Mouse (Mus musculus): ENCODE measurements at regions not wholly inside any gene's neighbourhood (a gene's known extent, or its start where the extent isn't known, plus 50 kb on each side); places are given as distances from the start of the nearest gene placed in this dataset.

DNA sequence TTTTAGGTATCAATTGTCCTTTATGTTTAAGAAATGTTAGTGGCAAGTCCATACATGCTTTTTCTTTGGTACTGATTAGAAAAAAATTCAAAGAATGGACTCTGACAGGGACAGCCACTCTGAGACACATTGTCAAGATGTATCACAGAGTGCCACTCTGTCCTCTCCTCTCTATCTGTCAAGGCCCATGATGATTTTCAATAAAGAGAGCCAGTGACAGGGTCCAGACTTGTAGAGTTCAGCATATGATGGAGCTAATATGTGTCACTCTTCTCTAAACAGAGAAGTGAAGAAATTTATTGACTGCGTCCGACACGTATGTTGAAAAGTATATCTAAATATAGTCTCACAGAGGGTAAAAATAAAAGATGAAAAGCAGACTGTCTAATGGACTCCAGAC is 672.2 kb upstream of the 4930452B06Rik start:
- DNase-seq (ENCODE audit: low spot score): no peak
- Histone ChIP-seq H3K36me3 (ENCODE audit: control insufficient read depth, insufficient read depth, low read length) (no peaks in the 10 kb centered on the region), H3K27ac (ENCODE audit: low read depth) (no peak overlapping the region), H3K27me3 (replicated peaks; ENCODE audit: control insufficient read depth, insufficient read depth, low read length) (no peaks in the 10 kb centered on the region), H3K9me3 (ENCODE audit: control insufficient read depth, low read length) (no peaks in the 10 kb centered on the region), H3K4me2 (ENCODE audit: low read length) (no peak overlapping the region), H3K4me3 (ENCODE audit: low read depth, low read length) (no peak overlapping the region), H3K4me1 (replicated peaks; ENCODE audit: control insufficient read depth, insufficient read depth, low read length) (peaks cover 4% of the 10 kb centered on the region; the same call in 1 of the 2 replicates), H3K9ac (ENCODE audit: low read length) (no peak overlapping the region)
- ATAC-seq (replicated peaks; ENCODE audit: low FRiP score, low TSS enrichment, low read depth): no peak
- WGBS: 32% methylated on average over 3 of the region's 3 CpGs

- DNase-seq (ENCODE audit: low spot score) (no peak), ATAC-seq (replicated peaks; ENCODE audit: low FRiP score, low TSS enrichment, low read depth) (no peak)
- peaks cover 4% of the 10 kb centered on the region; the same call in 1 of the 2 replicates for H3K4me1 ChIP-seq (replicated peaks; ENCODE audit: control insufficient read depth, insufficient read depth, low read length)
- H3K9ac ChIP-seq (ENCODE audit: low read length): no peak overlapping the region
- no peak overlapping the region for H3K4me3 ChIP-seq (ENCODE audit: low read depth, low read length)
- H3K9me3 ChIP-seq (ENCODE audit: control insufficient read depth, low read length): no peaks in the 10 kb centered on the region
- no peaks in the 10 kb centered on the region for H3K36me3 ChIP-seq (ENCODE audit: control insufficient read depth, insufficient read depth, low read length)
- WGBS: 81% methylated on average over 3 of the region's 3 CpGs
- H3K4me2 ChIP-seq (ENCODE audit: low read length): no peak overlapping the region
- no peaks in the 10 kb centered on the region for H3K27me3 ChIP-seq (replicated peaks; ENCODE audit: control insufficient read depth, insufficient read depth, low read length)
- H3K27ac ChIP-seq (ENCODE audit: low read depth): no peak overlapping the region
Measured at GRCm38 (mm10) chr14:9337107-9337506, 671.1 kb upstream of the 4930452B06Rik start.

- DNase-seq (ENCODE audit: low spot score) (no peak), ATAC-seq (replicated peaks; ENCODE audit: low FRiP score, low TSS enrichment, low read depth) (no peak)
- Histone ChIP-seq H3K27me3 (replicated peaks; ENCODE audit: control insufficient read depth, insufficient read depth, low read length) (no peaks in the 10 kb centered on the region), H3K9me3 (ENCODE audit: control insufficient read depth, low read length) (no peaks in the 10 kb centered on the region), H3K4me1 (replicated peaks; ENCODE audit: control insufficient read depth, insufficient read depth, low read length) (no peaks in the 10 kb centered on the region), H3K4me2 (ENCODE audit: low read length) (no peak overlapping the region), H3K36me3 (ENCODE audit: control insufficient read depth, insufficient read depth, low read length) (no peaks in the 10 kb centered on the region), H3K4me3 (ENCODE audit: low read depth, low read length) (no peak overlapping the region), H3K9ac (ENCODE audit: low read length) (no peak overlapping the region), H3K27ac (ENCODE audit: low read depth) (no peak overlapping the region)
- WGBS: 55% methylated on average over 3 of the region's 3 CpGs
Measured at GRCm38 (mm10) chr14:9331593-9331992, 665.6 kb upstream of the 4930452B06Rik start.

- Histone ChIP-seq H3K4me2 (ENCODE audit: low read length) (no peak overlapping the region), H3K36me3 (ENCODE audit: control insufficient read depth, insufficient read depth, low read length) (no peaks in the 10 kb centered on the region), H3K27me3 (replicated peaks; ENCODE audit: control insufficient read depth, insufficient read depth, low read length) (no peaks in the 10 kb centered on the region), H3K27ac (ENCODE audit: low read depth) (no peak overlapping the region), H3K9me3 (ENCODE audit: control insufficient read depth, low read length) (no peaks in the 10 kb centered on the region), H3K9ac (ENCODE audit: low read length) (no peak overlapping the region), H3K4me3 (ENCODE audit: low read depth, low read length) (no peak overlapping the region), H3K4me1 (replicated peaks; ENCODE audit: control insufficient read depth, insufficient read depth, low read length) (no peaks in the 10 kb centered on the region)
- DNase-seq (ENCODE audit: low spot score) (no peak), ATAC-seq (replicated peaks; ENCODE audit: low FRiP score, low TSS enrichment, low read depth) (no peak)
Measured at GRCm38 (mm10) chr14:9330767-9331166, 664.7 kb upstream of the 4930452B06Rik start.

GRCm38 (mm10) chr14:9329839-9330485 is 663.9 kb upstream of the 4930452B06Rik start:
- 77% methylated on average over 12 of the region's 12 CpGs for WGBS
- Histone ChIP-seq H3K9me3 (ENCODE audit: control insufficient read depth, low read length) (no peaks in the 10 kb centered on the region), H3K36me3 (ENCODE audit: control insufficient read depth, insufficient read depth, low read length) (no peaks in the 10 kb centered on the region), H3K4me3 (ENCODE audit: low read depth, low read length) (no peak overlapping the region), H3K27me3 (replicated peaks; ENCODE audit: control insufficient read depth, insufficient read depth, low read length) (no peaks in the 10 kb centered on the region), H3K4me2 (ENCODE audit: low read length) (no peak overlapping the region), H3K9ac (ENCODE audit: low read length) (no peak overlapping the region), H3K4me1 (replicated peaks; ENCODE audit: control insufficient read depth, insufficient read depth, low read length) (no peaks in the 10 kb centered on the region), H3K27ac (ENCODE audit: low read depth) (no peak overlapping the region)
- no peak for DNase-seq (ENCODE audit: low spot score)
- no peak for ATAC-seq (replicated peaks; ENCODE audit: low FRiP score, low TSS enrichment, low read depth)

- no peak overlapping the region for H3K4me2 ChIP-seq (ENCODE audit: low read length)
- no peak for DNase-seq (ENCODE audit: low spot score)
- 75% methylated on average over 1 of the region's 1 CpGs for WGBS
Measured at GRCm38 (mm10) chr14:9327344-9327743, 661.3 kb upstream of the 4930452B06Rik start.

GRCm38 (mm10) chr14:9319842-9320241 is 653.8 kb upstream of the 4930452B06Rik start:
- no peak for ATAC-seq (replicated peaks; ENCODE audit: low FRiP score, low TSS enrichment, low read depth)
- Histone ChIP-seq H3K27ac (ENCODE audit: low read depth) (no peak overlapping the region), H3K9me3 (ENCODE audit: control insufficient read depth, low read length) (no peaks in the 10 kb centered on the region), H3K9ac (ENCODE audit: low read length) (no peak overlapping the region), H3K4me1 (replicated peaks; ENCODE audit: control insufficient read depth, insufficient read depth, low read length) (no peaks in the 10 kb centered on the region), H3K36me3 (ENCODE audit: control insufficient read depth, insufficient read depth, low read length) (no peaks in the 10 kb centered on the region), H3K27me3 (replicated peaks; ENCODE audit: control insufficient read depth, insufficient read depth, low read length) (no peaks in the 10 kb centered on the region), H3K4me2 (ENCODE audit: low read length) (no peak overlapping the region), H3K4me3 (ENCODE audit: low read depth, low read length) (no peak overlapping the region)
- WGBS: 63% methylated on average over 4 of the region's 4 CpGs
- DNase-seq (ENCODE audit: low spot score): no peak

More at GRCm38 (mm10) chr14:9327344-9327743, 661.3 kb upstream of the 4930452B06Rik start:
- H3K27me3 ChIP-seq (replicated peaks; ENCODE audit: control insufficient read depth, insufficient read depth, low read length): no peaks in the 10 kb centered on the region
- H3K27ac ChIP-seq (ENCODE audit: low read depth): no peak overlapping the region
- H3K9me3 ChIP-seq (ENCODE audit: control insufficient read depth, low read length): no peaks in the 10 kb centered on the region
- no peak for ATAC-seq (replicated peaks; ENCODE audit: low FRiP score, low TSS enrichment, low read depth)
- H3K9ac ChIP-seq (ENCODE audit: low read length): no peak overlapping the region
- H3K4me3 ChIP-seq (ENCODE audit: low read depth, low read length): no peak overlapping the region
- H3K4me1 ChIP-seq (replicated peaks; ENCODE audit: control insufficient read depth, insufficient read depth, low read length): no peaks in the 10 kb centered on the region
- no peaks in the 10 kb centered on the region for H3K36me3 ChIP-seq (ENCODE audit: control insufficient read depth, insufficient read depth, low read length)

DNA sequence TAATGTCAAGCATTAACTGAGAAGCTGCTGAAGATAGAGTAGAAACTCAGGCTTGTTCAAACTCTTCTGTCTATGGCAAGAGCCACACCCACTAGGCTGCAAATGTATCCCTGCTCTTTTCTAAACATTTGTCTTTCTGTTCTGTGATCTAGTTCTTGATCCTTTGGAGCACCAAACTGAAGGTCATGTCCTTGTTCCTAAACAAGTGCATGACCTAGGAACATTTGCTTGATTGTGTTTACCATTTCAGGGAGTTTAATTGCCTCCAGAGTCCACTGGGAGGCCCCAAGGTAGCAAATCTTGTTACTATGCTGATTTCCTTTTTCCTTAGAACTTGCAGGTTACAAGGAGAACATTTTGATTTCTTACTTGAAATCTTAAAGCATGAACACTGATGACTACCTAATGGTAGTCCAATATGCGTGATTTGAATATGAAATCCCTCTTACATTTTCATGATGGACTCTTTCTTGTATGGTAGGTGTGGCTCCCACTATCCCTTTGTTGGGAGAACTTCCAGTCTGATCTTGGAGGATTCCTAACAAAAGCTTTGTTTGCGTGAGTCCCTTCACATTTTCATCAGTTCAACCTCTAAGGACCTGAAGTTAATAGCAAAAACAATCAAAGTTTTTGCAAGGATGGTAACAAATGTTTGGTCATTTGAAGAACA is 652.9 kb upstream of the 4930452B06Rik start:
- H3K27ac ChIP-seq (ENCODE audit: low read depth): no peak overlapping the region
- H3K9ac ChIP-seq (ENCODE audit: low read length): no peak overlapping the region
- no peak overlapping the region for H3K4me2 ChIP-seq (ENCODE audit: low read length)
- no peaks in the 10 kb centered on the region for H3K36me3 ChIP-seq (ENCODE audit: control insufficient read depth, insufficient read depth, low read length)
- no peak for ATAC-seq (replicated peaks; ENCODE audit: low FRiP score, low TSS enrichment, low read depth)
- WGBS: 86% methylated on average over 2 of the region's 2 CpGs
- no peaks in the 10 kb centered on the region for H3K4me1 ChIP-seq (replicated peaks; ENCODE audit: control insufficient read depth, insufficient read depth, low read length)
- no peak for DNase-seq (ENCODE audit: low spot score)
- H3K9me3 ChIP-seq (ENCODE audit: control insufficient read depth, low read length): no peaks in the 10 kb centered on the region
- no peaks in the 10 kb centered on the region for H3K27me3 ChIP-seq (replicated peaks; ENCODE audit: control insufficient read depth, insufficient read depth, low read length)
- no peak overlapping the region for H3K4me3 ChIP-seq (ENCODE audit: low read depth, low read length)

- Histone ChIP-seq H3K27me3 (replicated peaks; ENCODE audit: control insufficient read depth, insufficient read depth, low read length) (no peaks in the 10 kb centered on the region), H3K27ac (ENCODE audit: low read depth) (no peak overlapping the region), H3K4me2 (ENCODE audit: low read length) (no peak overlapping the region), H3K36me3 (ENCODE audit: control insufficient read depth, insufficient read depth, low read length) (no peaks in the 10 kb centered on the region), H3K9me3 (ENCODE audit: control insufficient read depth, low read length) (no peaks in the 10 kb centered on the region), H3K4me3 (ENCODE audit: low read depth, low read length) (no peak overlapping the region), H3K4me1 (replicated peaks; ENCODE audit: control insufficient read depth, insufficient read depth, low read length) (no peaks in the 10 kb centered on the region), H3K9ac (ENCODE audit: low read length) (no peak overlapping the region)
- ATAC-seq (replicated peaks; ENCODE audit: low FRiP score, low TSS enrichment, low read depth): no peak
- no peak for DNase-seq (ENCODE audit: low spot score)
- 75% methylated on average over 3 of the region's 3 CpGs for WGBS
Measured at GRCm38 (mm10) chr14:9315224-9315623, 649.2 kb upstream of the 4930452B06Rik start.

Data from intestine, embryonic 14.5 days (tissue).